Mouse (Mus musculus) kidney, adult 2 months (tissue): ENCODE results near the gene Lrrc4b.
A peak's percentile ranks its signal among the peaks of the same experiment; 100 is the strongest.

Source experiments
- CTCF ChIP-seq: fragments of 200-500 bp; conservative IDR thresholded peaks from 2 replicates; pipeline ENCODE4 v1.5.1; 2011; ENCODE audit warnings: low read depth, mild to moderate bottlenecking, control low read depth, low read length, moderate library complexity, mixed read lengths; ENCODE audit not compliant: insufficient read depth, insufficient read length
- POLR2A ChIP-seq: fragments of 200-500 bp; IDR thresholded peaks from one replicate; pipeline ENCODE4 v1.6.1; 2011; ENCODE audit warnings: low read depth, low read length, control low read depth

- TF ChIP-seq CTCF (peak; percentile 99), POLR2A (no peak)
Measured at GRCm38 (mm10) chr7:44484841-44485571, 56.2 kb downstream of the Lrrc4b start.
